Mouse (Mus musculus): Measurements from ENCODE around the gene Oaz3. TPM values are rescaled to one million over a fixed set of nuclear protein-coding genes. Genes with fewer than 3 reads are reported as not detected.

Gene Oaz3
- total and polyA plus RNA-seq, 3 experiments: 0.89 to 0.91 TPM; not detected in 1

DNA sequence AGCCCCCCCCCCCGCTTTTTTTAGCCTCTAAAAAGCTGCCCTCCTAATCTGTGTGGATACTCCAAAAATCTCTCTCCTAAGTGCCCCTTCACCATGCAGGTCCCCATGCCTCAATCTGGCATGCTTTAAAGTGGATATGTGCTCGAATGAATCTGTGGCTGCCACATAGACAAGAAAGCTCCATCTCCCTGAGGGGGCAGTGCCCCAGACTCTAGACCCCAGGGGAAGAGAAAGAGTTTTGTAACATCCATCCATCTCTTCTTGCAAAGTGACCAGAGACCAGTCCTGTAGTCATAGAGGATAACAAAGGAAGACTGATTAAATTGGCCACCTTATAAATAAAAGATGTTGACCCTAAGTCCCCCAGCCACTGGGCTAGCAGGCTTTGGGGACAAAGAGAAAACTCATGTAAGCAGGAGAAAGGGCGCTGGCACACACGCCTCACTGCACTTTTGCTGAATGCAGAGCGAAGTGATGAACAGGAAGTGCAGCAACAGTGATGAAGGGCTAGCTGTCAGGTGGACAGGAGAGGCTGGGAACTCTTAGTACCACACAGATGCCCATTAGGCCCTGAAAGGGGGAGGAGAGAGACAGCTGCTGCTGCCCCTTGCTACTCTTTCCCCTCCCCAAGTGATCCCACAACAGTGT is 43.9 kb downstream of the Oaz3 start:
- H3K36me3 ChIP-seq (ENCODE audit: control insufficient read depth in 1 of 2, insufficient read depth in 2 of 2, low read length in 2 of 2): no peaks in the 10 kb centered on the region
- H3K9me3 ChIP-seq (replicated peaks; ENCODE audit: insufficient read depth, low read length): no peaks in the 10 kb centered on the region
- no peak overlapping the region for H3K9ac ChIP-seq (ENCODE audit: control insufficient read depth, low read depth, low read length, poor library complexity, severe bottlenecking)
- H3K27ac ChIP-seq (ENCODE audit: control insufficient read depth, low read depth, low read length): no peak overlapping the region
- H3K4me1 ChIP-seq (ENCODE audit: control insufficient read depth in 1 of 2, insufficient read depth in 2 of 2, low read length in 2 of 2): no peaks in the 10 kb centered on the region
- DNase-seq (ENCODE audit: low read depth, low spot score): no peak
- TF ChIP-seq NRF1 (IDR thresholded peaks at IDR 0.05; ENCODE audit: insufficient read depth, low read depth, low read length, poor library complexity, severe bottlenecking) (no peak), MXI1 (IDR thresholded peaks at IDR 0.05; ENCODE audit: low read depth, low read length) (no peak), MEF2A (IDR thresholded peaks at IDR 0.05; ENCODE audit: extremely low read depth, insufficient replicate concordance, low read depth, low read length, poor library complexity, severe bottlenecking) (no peak), CHD1 (IDR thresholded peaks at IDR 0.05; ENCODE audit: low read depth, low read length) (no peak), CTCF (IDR thresholded peaks at IDR 0.05 in 2 of 3, conservative IDR thresholded peaks at IDR 0.05 in 1 of 3; ENCODE audit: control insufficient read depth in 1 of 3, insufficient read depth in 1 of 3, low read depth in 2 of 3, low read length in 3 of 3, poor library complexity in 1 of 3, severe bottlenecking in 1 of 3) (no peak), GATA1 (IDR thresholded peaks at IDR 0.05; ENCODE audit: low read depth, low read length) (no peak), MAZ (IDR thresholded peaks at IDR 0.05; ENCODE audit: low read depth, low read length) (no peak), TBP (IDR thresholded peaks at IDR 0.05; ENCODE audit: low read depth, low read length) (no peak), CHD2 (IDR thresholded peaks at IDR 0.05; ENCODE audit: low read length) (no peak), TCF12 (IDR thresholded peaks at IDR 0.05; ENCODE audit: low read depth, low read length) (no peak), E2F4 (IDR thresholded peaks at IDR 0.05; ENCODE audit: borderline replicate concordance, low read depth, low read length) (no peak), SMC3 (IDR thresholded peaks at IDR 0.05; ENCODE audit: low read depth, low read length) (no peak), SIN3A (IDR thresholded peaks at IDR 0.05; ENCODE audit: low read length) (no peak), RAD21 (IDR thresholded peaks at IDR 0.05; ENCODE audit: low read depth, low read length) (no peak), ETS1 (IDR thresholded peaks at IDR 0.05; ENCODE audit: low read depth, low read length) (no peak), ZMIZ1 (IDR thresholded peaks at IDR 0.05; ENCODE audit: low read depth, low read length) (no peak)
- no peaks in the 10 kb centered on the region for H3K79me2 ChIP-seq (ENCODE audit: control insufficient read depth, insufficient read depth, low read length, poor library complexity)
- peaks cover 13 to 16% of the 10 kb centered on the region in 2 experiments for H3K27me3 ChIP-seq (ENCODE audit: control insufficient read depth in 1 of 2, insufficient read depth in 2 of 2, low read length in 2 of 2)
- no peak overlapping the region for H3K4me3 ChIP-seq (ENCODE audit: control insufficient read depth in 1 of 2, insufficient read depth in 1 of 2, low read depth in 2 of 2, low read length in 2 of 2)

GRCm38 (mm10) chr3:94398943-94399481 is 44.7 kb downstream of the Oaz3 start:
- no peaks in the 10 kb centered on the region for H3K36me3 ChIP-seq (ENCODE audit: control insufficient read depth in 1 of 2, insufficient read depth in 2 of 2, low read length in 2 of 2)
- no peaks in the 10 kb centered on the region for H3K4me1 ChIP-seq (ENCODE audit: control insufficient read depth in 1 of 2, insufficient read depth in 2 of 2, low read length in 2 of 2)
- no peak overlapping the region for H3K4me3 ChIP-seq (ENCODE audit: control insufficient read depth in 1 of 2, insufficient read depth in 1 of 2, low read depth in 2 of 2, low read length in 2 of 2)
- no peak for DNase-seq (ENCODE audit: low read depth, low spot score)
- no peaks in the 10 kb centered on the region for H3K79me2 ChIP-seq (ENCODE audit: control insufficient read depth, insufficient read depth, low read length, poor library complexity)
- TF ChIP-seq USF2 (IDR thresholded peaks at IDR 0.05; ENCODE audit: borderline replicate concordance in 1 of 2, insufficient read depth in 1 of 2, low read depth in 1 of 2, low read length in 2 of 2) (no peak), RAD21 (IDR thresholded peaks at IDR 0.05; ENCODE audit: low read depth, low read length) (no peak), USF1 (IDR thresholded peaks at IDR 0.05; ENCODE audit: low read depth, low read length) (no peak), MYC (IDR thresholded peaks at IDR 0.05; ENCODE audit: low read depth, low read length) (no peak), SMC3 (IDR thresholded peaks at IDR 0.05; ENCODE audit: low read depth, low read length) (no peak), CHD1 (IDR thresholded peaks at IDR 0.05; ENCODE audit: low read depth, low read length) (no peak), POLR2AphosphoS5 (IDR thresholded peaks at IDR 0.05; ENCODE audit: borderline replicate concordance, low read depth, low read length) (no peak), GATA1 (IDR thresholded peaks at IDR 0.05; ENCODE audit: low read depth, low read length) (no peak), MAZ (IDR thresholded peaks at IDR 0.05; ENCODE audit: low read depth, low read length) (no peak), BHLHE40 (IDR thresholded peaks at IDR 0.05; ENCODE audit: borderline replicate concordance, low read depth, low read length) (no peak)
- H3K27ac ChIP-seq (ENCODE audit: control insufficient read depth, low read depth, low read length): no peak overlapping the region
- H3K9ac ChIP-seq (ENCODE audit: control insufficient read depth, low read depth, low read length, poor library complexity, severe bottlenecking): no peak overlapping the region
- no peaks in the 10 kb centered on the region for H3K9me3 ChIP-seq (replicated peaks; ENCODE audit: insufficient read depth, low read length)
- H3K27me3 ChIP-seq (ENCODE audit: control insufficient read depth in 1 of 2, insufficient read depth in 2 of 2, low read length in 2 of 2): peaks cover 15 to 18% of the 10 kb centered on the region in 2 experiments

Measured in MEL (cell line).